Mouse (Mus musculus): ENCODE measurements around the gene Abl1. TPM values are rescaled to one million over a fixed set of nuclear protein-coding genes. Genes with fewer than 3 reads are reported as not detected.

The Abl1 gene
- total RNA-seq, 2 experiments from 2014 or later = 35.5 to 43.7 TPM

GRCm38 (mm10) chr2:31838868-31839267, 150.7 kb downstream of the Abl1 start:
- DNase-seq (ENCODE audit: low spot score in 2 of 2) = no peak
- intact Hi-C loops (cut with DNase I) = no loop called here

- no peak for DNase-seq (ENCODE audit: low spot score in 2 of 2)
- intact Hi-C loops (cut with DNase I) = no loop called here
These were observed 156.6 kb downstream of the Abl1 start for GRCm38 (mm10) chr2:31844729-31845136.

GRCm38 (mm10) chr2:31845512-31845895, 157.3 kb downstream of the Abl1 start:
- intact Hi-C loops (cut with DNase I) = no loop called here
- no peak for DNase-seq (ENCODE audit: low spot score in 2 of 2)

GRCm38 (mm10) chr2:31845896-31846691, 157.9 kb downstream of the Abl1 start, which contains the start of gene Fibcd1:
TSS of gene Fibcd1 (minus strand) at chr2:31846005.
- intact Hi-C loops (cut with DNase I) = no loop called here
- peak in 1 of 2 experiments; percentile 24 for DNase-seq (ENCODE audit: low spot score in 2 of 2)

GRCm38 (mm10) chr2:31846692-31847660, 158.8 kb downstream of the Abl1 start:
- no peak for DNase-seq (ENCODE audit: low spot score in 2 of 2)
- intact Hi-C loops (cut with DNase I) = no loop called here

GRCm38 (mm10) chr2:31847908-31848307, 159.7 kb downstream of the Abl1 start:
- DNase-seq (ENCODE audit: low spot score in 2 of 2) = no peak
- intact Hi-C loops (cut with DNase I) = no loop called here

- no peak for DNase-seq (ENCODE audit: low spot score in 2 of 2)
- intact Hi-C loops (cut with DNase I) = no loop called here
These were observed 162.0 kb downstream of the Abl1 start for GRCm38 (mm10) chr2:31850141-31850540.

Other genes with a start within 250 kb of the Abl1 start
- gene Ass1, start 218.2 kb upstream of the Abl1 start, total RNA-seq (2021) = 10 to 100 TPM; 16.1 to 16.8 TPM
- gene Fubp3, start 115.7 kb upstream of the Abl1 start, total RNA-seq (2021) = 10 to 100 TPM; 42.4 to 43.1 TPM
- under 1 TPM; 0.14 to 0.46 TPM for gene Prdm12, start 48.3 kb upstream of the Abl1 start, total RNA-seq (2021)
- 10 to 100 TPM; 22.0 to 22.5 TPM for gene Exosc2, start 17.7 kb upstream of the Abl1 start, total RNA-seq (2021)
- gene Qrfp, start 122.2 kb downstream of the Abl1 start, total RNA-seq (2021) = not detected
- gene Fibcd1, start 157.6 kb downstream of the Abl1 start, total RNA-seq (2021) = 10 to 100 TPM in 1 of 2 experiments, 1 to 10 TPM in 1; 9.1 to 10.4 TPM
- gene Lamc3, start 198.9 kb downstream of the Abl1 start, total RNA-seq (2021) = 1 to 10 TPM; 7.6 to 8.7 TPM